Mouse (Mus musculus) kidney, postnatal 14 days (tissue): ENCODE measurements around the gene Chd3.
"Not testable (repeated sequence)": the region's sequence is repeated elsewhere in the genome, so short reads cannot be mapped to it uniquely, and the experiment has no call there.

Source experiments
- DNase-seq: peaks from one replicate; pipeline ENCODE4 v3.0.0; 2022; ENCODE audit warnings: mixed read lengths

Chd3 gene

GRCm38 (mm10) chr11:69318000-69318399 is 51.2 kb downstream of the Chd3 start:
- DNase-seq: not testable (repeated sequence)

GRCm38 (mm10) chr11:69316361-69316760 is 52.8 kb downstream of the Chd3 start:
- DNase-seq: no peak

- no peak for DNase-seq
Measured at GRCm38 (mm10) chr11:69311266-69311665, 57.9 kb downstream of the Chd3 start.

DNA sequence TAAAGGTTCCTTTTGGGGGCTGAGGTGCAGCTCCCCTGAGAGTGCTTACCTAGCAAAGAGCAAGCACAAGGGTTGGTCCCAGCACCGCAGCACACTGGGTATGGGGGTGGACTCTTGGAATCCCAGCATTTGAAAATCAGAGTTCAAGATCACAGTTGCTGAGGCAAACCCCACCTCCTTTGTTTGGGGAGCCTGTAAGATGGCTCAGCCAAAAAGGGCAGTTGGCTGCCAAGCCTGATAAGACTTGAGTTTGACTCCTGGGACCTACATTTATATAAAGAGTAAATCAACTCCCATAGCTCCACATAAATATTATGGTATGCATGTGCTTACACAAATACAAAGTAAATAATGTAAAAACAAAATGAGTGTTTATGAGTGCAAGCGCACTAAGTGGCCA is 63.2 kb downstream of the Chd3 start:
- DNase-seq: no peak

DNA sequence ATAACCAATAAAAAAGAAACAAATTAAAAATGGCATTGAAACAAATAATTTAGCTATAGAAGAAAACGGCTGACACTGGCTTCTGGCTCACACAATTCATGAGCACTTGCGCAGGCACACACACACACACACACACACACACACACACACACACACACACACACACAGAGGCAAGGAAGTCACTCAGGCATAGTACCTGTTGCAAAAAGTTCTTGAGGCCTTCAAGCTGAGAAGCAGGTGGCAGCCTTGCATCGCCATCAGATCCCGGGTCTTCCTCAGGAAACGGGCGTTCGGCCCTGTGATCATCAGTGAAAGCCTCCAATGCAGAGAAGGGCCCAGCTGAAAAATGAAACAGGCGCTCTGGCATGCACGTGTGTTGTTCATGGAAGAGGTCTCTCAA is 63.9 kb downstream of the Chd3 start:
- no peak for DNase-seq

DNA sequence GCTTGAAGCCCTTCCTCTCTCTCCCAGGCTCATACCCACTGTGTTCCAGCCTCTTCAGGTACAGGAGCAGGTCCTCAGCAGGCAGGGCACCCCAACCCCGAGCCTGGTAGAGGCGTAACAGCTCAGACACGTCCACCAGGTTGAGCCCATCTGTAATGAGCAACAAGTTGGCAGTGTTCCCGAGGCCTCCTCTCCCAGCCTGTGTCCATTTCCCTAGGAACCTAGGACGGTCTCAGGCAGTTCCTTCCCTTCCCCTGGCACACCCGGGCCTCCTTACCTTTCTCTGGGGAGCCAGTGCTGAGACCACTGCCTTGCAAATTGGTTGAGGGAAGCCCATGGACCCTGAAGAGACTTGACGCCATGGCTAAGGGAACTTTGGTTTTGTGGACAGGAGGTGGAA is 66.4 kb downstream of the Chd3 start:
- DNase-seq: no peak

- no peak for DNase-seq
Measured at GRCm38 (mm10) chr11:69298231-69298630, 71.0 kb downstream of the Chd3 start.

GRCm38 (mm10) chr11:69297799-69298198 is 71.4 kb downstream of the Chd3 start:
- no peak for DNase-seq

- no peak for DNase-seq
Measured at GRCm38 (mm10) chr11:69295286-69295685, 73.9 kb downstream of the Chd3 start.
